In genomic region chr7:102369661-102370060, GRCm38 (mm10) we compare ENCODE assay signal across 10 mouse cellular contexts.
DNase-seq lines count a peak whose midpoint lies in the region; ATAC-seq and TF ChIP-seq lines count a peak whose summit lies in the region.
"Had no signal": no experiment of that assay in that cellular context is flagged by ENCODE, and none has a peak within 500 bp of the region (broad histone marks: within the 10 kb centered on the region; RNA-seq: fewer than 3 reads in every experiment).

No protein-coding gene starts in this region.

- peak; percentile 16 for TF ChIP-seq RAD21 in CH12.LX (IDR thresholded peaks at IDR 0.05; ENCODE audit: low read depth, low read length)

- H3K4me1 ChIP-seq in forebrain, embryonic 14.5 days (ENCODE audit: control insufficient read depth, insufficient read depth, low read length) = no peaks in the 10 kb centered on the region
- H3K4me1 ChIP-seq in forebrain, embryonic 10.5 days = no peaks in the 10 kb centered on the region
- H3K4me1 ChIP-seq in CH12.LX (ENCODE audit: control insufficient read depth in 1 of 2, insufficient read depth in 2 of 2) = no peaks in the 10 kb centered on the region
- no peaks in the 10 kb centered on the region for H3K4me1 ChIP-seq in cortical plate, adult 2 months (ENCODE audit: control insufficient read depth, insufficient read depth, low read length)
- H3K4me1 ChIP-seq in hindbrain, embryonic 14.5 days (replicated peaks; ENCODE audit: control insufficient read depth, insufficient read depth, low read length) = no peaks in the 10 kb centered on the region
- H3K4me1 ChIP-seq: embryonic facial prominence, embryonic 15.5 days; lung, embryonic 15.5 days had no signal

- no peak overlapping the region for H3K4me2 ChIP-seq in forebrain, embryonic 14.5 days (ENCODE audit: low read length)
- no peak overlapping the region for H3K4me2 ChIP-seq in CH12.LX (ENCODE audit: insufficient read depth, low read depth, poor library complexity, severe bottlenecking)
- no peak overlapping the region for H3K4me2 ChIP-seq in hindbrain, embryonic 14.5 days (replicated peaks)
- H3K4me2 ChIP-seq: embryonic facial prominence, embryonic 15.5 days; lung, embryonic 15.5 days had no signal

- H3K36me3 ChIP-seq in forebrain, embryonic 14.5 days (ENCODE audit: control insufficient read depth, insufficient read depth, low read length) = no peaks in the 10 kb centered on the region
- H3K36me3 ChIP-seq in forebrain, embryonic 10.5 days (replicated peaks) = no peaks in the 10 kb centered on the region
- H3K36me3 ChIP-seq in CH12.LX (replicated peaks in 1 of 2; ENCODE audit: control insufficient read depth in 1 of 2, insufficient read depth in 1 of 2, low read length in 1 of 2) = no peaks in the 10 kb centered on the region
- H3K36me3 ChIP-seq in hindbrain, embryonic 14.5 days (replicated peaks; ENCODE audit: control insufficient read depth, insufficient read depth) = no peaks in the 10 kb centered on the region
- H3K36me3 ChIP-seq: embryonic facial prominence, embryonic 15.5 days; lung, embryonic 15.5 days had no signal

- TF ChIP-seq CTCF in CH12.LX (conservative IDR thresholded peaks at IDR 0.05 in 1 of 2, IDR thresholded peaks at IDR 0.05 in 1 of 2; ENCODE audit: low read depth in 2 of 2, low read length in 2 of 2) = peak in 1 of 2 experiments; percentile 17; a peak in 1 of 4 replicates
- peak; percentile 38; the same call in 1 of the 2 replicates for TF ChIP-seq CTCF in cortical plate, adult 2 months (IDR thresholded peaks at IDR 0.05; ENCODE audit: extremely low read depth, insufficient read depth, low read length)

- H3K27me3 ChIP-seq in forebrain, embryonic 14.5 days (replicated peaks; ENCODE audit: control insufficient read depth, insufficient read depth, low read length) = no peaks in the 10 kb centered on the region
- no peaks in the 10 kb centered on the region for H3K27me3 ChIP-seq in forebrain, embryonic 10.5 days (ENCODE audit: poor library complexity, severe bottlenecking)
- no peaks in the 10 kb centered on the region for H3K27me3 ChIP-seq in CH12.LX (replicated peaks)
- no peaks in the 10 kb centered on the region for H3K27me3 ChIP-seq in hindbrain, embryonic 14.5 days (ENCODE audit: control insufficient read depth, insufficient read depth, low read length)
- H3K27me3 ChIP-seq: embryonic facial prominence, embryonic 15.5 days; lung, embryonic 15.5 days had no signal

- in situ Hi-C loops in CH12.LX (cut with MboI; ENCODE audit: low pct_ligation_motif_present, low pct_unique_long_range_greater_than_20kb, low sequenced_read_pairs) = no loop called here

- peak; percentile 96 for ATAC-seq in forebrain, embryonic 14.5 days
- ATAC-seq in hindbrain, embryonic 14.5 days (ENCODE audit: low FRiP score) = 0 out of 2 replicates have a peak, but pooled peaks have one; percentile 53

- 26% methylated on average over 4 of the region's 4 CpGs for WGBS in forebrain, embryonic 14.5 days
- WGBS in forebrain, embryonic 10.5 days = 54% methylated on average over 4 of the region's 4 CpGs
- WGBS in hindbrain, embryonic 14.5 days = 30% methylated on average over 4 of the region's 4 CpGs

- TF ChIP-seq POLR2A in CH12.LX (IDR thresholded peaks at IDR 0.05; ENCODE audit: low read depth, low read length) = no peak
- no peak for TF ChIP-seq POLR2A in cortical plate, adult 2 months (IDR thresholded peaks at IDR 0.05; ENCODE audit: extremely low read depth, insufficient read depth, low read length)

- H3K9ac ChIP-seq in forebrain, embryonic 14.5 days (ENCODE audit: low read length) = no peak overlapping the region
- no peak overlapping the region for H3K9ac ChIP-seq in CH12.LX (ENCODE audit: insufficient read depth, low read depth)
- no peak overlapping the region for H3K9ac ChIP-seq in hindbrain, embryonic 14.5 days
- H3K9ac ChIP-seq: embryonic facial prominence, embryonic 15.5 days; lung, embryonic 15.5 days had no signal

- DNase-seq in forebrain, embryonic 14.5 days (ENCODE audit: low spot score) = peak; percentile 90
- DNase-seq in forebrain, embryonic 10.5 days (ENCODE audit: extremely low spot score, low spot score) = no peak
- DNase-seq in CH12.LX (ENCODE audit: extremely low read depth) = no peak
- DNase-seq in hindbrain, embryonic 14.5 days (ENCODE audit: low spot score) = peak; percentile 29
- DNase-seq in left cerebral cortex, adult 9 months (ENCODE audit: low spot score in 2 of 2) = peak; percentile 67 to 90
- peak; percentile 83 for DNase-seq in right cerebral cortex, postnatal 25 days
- DNase-seq in Muller cell, postnatal 12 days (ENCODE audit: inconsistent ontology term) = no peak

- H3K4me3 ChIP-seq in forebrain, embryonic 14.5 days (ENCODE audit: low read depth, low read length) = no peak overlapping the region
- no peak overlapping the region for H3K4me3 ChIP-seq in forebrain, embryonic 10.5 days
- no peak overlapping the region for H3K4me3 ChIP-seq in CH12.LX (replicated peaks in 1 of 3; ENCODE audit: low read depth in 2 of 3, low read length in 2 of 3, poor library complexity in 1 of 3)
- no peak overlapping the region for H3K4me3 ChIP-seq in cortical plate, adult 2 months (ENCODE audit: insufficient read depth, low read length)
- no peak overlapping the region for H3K4me3 ChIP-seq in hindbrain, embryonic 14.5 days (replicated peaks; ENCODE audit: low read length)
- H3K4me3 ChIP-seq: embryonic facial prominence, embryonic 15.5 days; lung, embryonic 15.5 days had no signal

- no peaks in the 10 kb centered on the region for H3K79me2 ChIP-seq in CH12.LX (replicated peaks; ENCODE audit: control insufficient read depth, extremely low read depth, insufficient read depth, poor library complexity, severe bottlenecking)

- H3K9me3 ChIP-seq in forebrain, embryonic 14.5 days (replicated peaks; ENCODE audit: control insufficient read depth, low read length) = no peaks in the 10 kb centered on the region
- no peaks in the 10 kb centered on the region for H3K9me3 ChIP-seq in forebrain, embryonic 10.5 days
- peaks cover 2% of the 10 kb centered on the region for H3K9me3 ChIP-seq in CH12.LX (replicated peaks; ENCODE audit: low read length)
- peaks cover 8% of the 10 kb centered on the region; the same call in 1 of the 2 replicates for H3K9me3 ChIP-seq in hindbrain, embryonic 14.5 days (ENCODE audit: control insufficient read depth, low read length)
- H3K9me3 ChIP-seq: embryonic facial prominence, embryonic 15.5 days; lung, embryonic 15.5 days had no signal

- 0 out of 2 replicates have a peak overlapping the region, but pooled peaks have one; percentile 23 for H3K27ac ChIP-seq in forebrain, embryonic 14.5 days (ENCODE audit: low read depth, low read length)
- no peak overlapping the region for H3K27ac ChIP-seq in forebrain, embryonic 10.5 days
- H3K27ac ChIP-seq in CH12.LX (ENCODE audit: insufficient read depth, low read depth) = no peak overlapping the region
- no peak overlapping the region for H3K27ac ChIP-seq in cortical plate, adult 2 months (ENCODE audit: insufficient read depth, low read length)
- no peak overlapping the region for H3K27ac ChIP-seq in hindbrain, embryonic 14.5 days
- H3K27ac ChIP-seq: embryonic facial prominence, embryonic 15.5 days; lung, embryonic 15.5 days had no signal

- dilution Hi-C loops in CH12.LX (cut with MboI; ENCODE audit: extremely low pct_ligation_motif_present, extremely low pct_unique_long_range_greater_than_20kb, low sequenced_read_pairs) = no loop called here

- TF ChIP-seq EP300 in CH12.LX (IDR thresholded peaks at IDR 0.05; ENCODE audit: low read length) = no peak

TF ChIP-seq in CH12.LX, 34 proteins besides CTCF, POLR2A, EP300 and RAD21:
- no peak for TF ChIP-seq HCFC1 (IDR thresholded peaks at IDR 0.05; ENCODE audit: low read depth, low read length)
- TF ChIP-seq SMC3 (IDR thresholded peaks at IDR 0.05; ENCODE audit: low read depth, low read length) = no peak
- no peak for TF ChIP-seq GABPA (IDR thresholded peaks at IDR 0.05; ENCODE audit: insufficient replicate concordance, low read depth, low read length)
- no peak for TF ChIP-seq UBTF (IDR thresholded peaks at IDR 0.05; ENCODE audit: low read depth, low read length)
- TF ChIP-seq USF1 (IDR thresholded peaks at IDR 0.05; ENCODE audit: low read depth, low read length) = no peak
- TF ChIP-seq IRF4 (IDR thresholded peaks at IDR 0.05; ENCODE audit: low read depth, low read length) = no peak
- no peak for TF ChIP-seq PAX5 (IDR thresholded peaks at IDR 0.05; ENCODE audit: low read length)
- no peak for TF ChIP-seq USF2 (conservative IDR thresholded peaks at IDR 0.05; ENCODE audit: low read depth, low read length)
- no peak for TF ChIP-seq CHD2 (IDR thresholded peaks at IDR 0.05; ENCODE audit: low read length)
- TF ChIP-seq JUN (IDR thresholded peaks at IDR 0.05; ENCODE audit: insufficient read depth, low read depth, low read length) = no peak
- no peak for TF ChIP-seq BHLHE40 (IDR thresholded peaks at IDR 0.05; ENCODE audit: low read depth, low read length)
- no peak for TF ChIP-seq MEF2A (IDR thresholded peaks at IDR 0.05; ENCODE audit: borderline replicate concordance, low read depth, low read length)
- no peak for TF ChIP-seq ZKSCAN1 (IDR thresholded peaks at IDR 0.05; ENCODE audit: borderline replicate concordance, low read depth, low read length)

Comparison
In these comparisons a context has a peak if more than half of its experiments do, and no peak if none do; other contexts are left out.
1. DNase-seq: peak in forebrain, embryonic 14.5 days (single experiment), hindbrain, embryonic 14.5 days (single experiment), left cerebral cortex, adult 9 months (2 of 2) and right cerebral cortex, postnatal 25 days (single experiment); none in forebrain, embryonic 10.5 days (single experiment), CH12.LX (single experiment) and Muller cell, postnatal 12 days (single experiment).